Mouse (Mus musculus): ENCODE measurements around the gene Gata1.
"Not testable (repeated sequence)": the region's sequence is repeated elsewhere in the genome, so short reads cannot be mapped to it uniquely, and the experiment has no call there.

Gata1 gene

GRCm38 (mm10) chrX:7963829-7964626 lies 13.8 kb downstream of the Gata1 start:
- DNase-seq, result no peak

GRCm38 (mm10) chrX:7958868-7959267 lies 19.0 kb downstream of the Gata1 start:
- DNase-seq, result no peak

GRCm38 (mm10) chrX:7950091-7950490 lies 27.8 kb downstream of the Gata1 start:
- DNase-seq, result no peak

GRCm38 (mm10) chrX:7947900-7948492 lies 29.9 kb downstream of the Gata1 start:
- peak; percentile 84 for DNase-seq

- DNase-seq, result no peak
These were observed 30.6 kb downstream of the Gata1 start, which contains the start of gene Hdac6 for GRCm38 (mm10) chrX:7947108-7947899. Gene Hdac6, minus strand, starts transcription at chrX:7947889.

GRCm38 (mm10) chrX:7945618-7946017 lies 32.3 kb downstream of the Gata1 start:
- no peak for DNase-seq

- DNase-seq, result no peak
These were observed 40.2 kb downstream of the Gata1 start for GRCm38 (mm10) chrX:7937667-7938066.

GRCm38 (mm10) chrX:7936874-7937273 lies 41.0 kb downstream of the Gata1 start:
- no peak for DNase-seq

- no peak for DNase-seq
These were observed 49.5 kb downstream of the Gata1 start, which contains the start of gene Eras for GRCm38 (mm10) chrX:7928270-7928790. Gene Eras, minus strand, starts transcription at chrX:7928607.

- DNase-seq, result no peak
These were observed 50.8 kb downstream of the Gata1 start for GRCm38 (mm10) chrX:7927116-7927515.

- DNase-seq, result no peak
These were observed 51.6 kb downstream of the Gata1 start for GRCm38 (mm10) chrX:7926266-7926665.

- peak; percentile 10 for DNase-seq
These were observed 55.8 kb downstream of the Gata1 start for GRCm38 (mm10) chrX:7922032-7922431.

- peak; percentile 67 for DNase-seq
These were observed 58.1 kb downstream of the Gata1 start, which contains the start of gene Pcsk1n for GRCm38 (mm10) chrX:7919601-7920383. Gene Pcsk1n, plus strand, starts transcription at chrX:7919822.

- DNase-seq, result not testable (repeated sequence)
These were observed 59.9 kb downstream of the Gata1 start for GRCm38 (mm10) chrX:7917960-7918359.

GRCm38 (mm10) chrX:7915669-7916068 lies 62.2 kb downstream of the Gata1 start:
- DNase-seq, result not testable (repeated sequence)

GRCm38 (mm10) chrX:7910473-7910872 lies 67.4 kb downstream of the Gata1 start:
- DNase-seq, result no peak

All from right cerebral cortex, postnatal 4 days (tissue).